Mouse (Mus musculus) ES-E14 (cell line): ENCODE measurements around the gene Swap70. TPM values are rescaled to one million over a fixed set of nuclear protein-coding genes. Genes with fewer than 3 reads are reported as not detected.

Experiments
- DNase-seq: peaks from one replicate; pipeline ENCODE4 v3.0.0-alpha.2; 2013; ENCODE audit warnings: low read depth, low spot score
- H3K27ac ChIP-seq: 2 replicates; pipeline ENCODE4 v1.5.1; 2012; ENCODE audit warnings: low read depth, mild to moderate bottlenecking, low read length, moderate library complexity, mixed read lengths; ENCODE audit not compliant: poor library complexity, insufficient read depth, severe bottlenecking
- H3K36me3 ChIP-seq: 2 replicates; pipeline ENCODE4 v1.6.1; 2012; ENCODE audit warnings: mild to moderate bottlenecking, low read length, moderate library complexity, mixed read lengths; ENCODE audit not compliant: control insufficient read depth, poor library complexity, insufficient read depth, severe bottlenecking
- H3K4me1 ChIP-seq, 2 experiments: fragments of 150-350 bp in 1 of 2; sonication (generic) in 1 of 2; 2 replicates each; pipeline ENCODE4 v1.6.1; 2012; ENCODE audit warnings: low read length in 2 of 2, mild to moderate bottlenecking in 1 of 2, mixed read lengths in 1 of 2; ENCODE audit not compliant: control insufficient read depth in 2 of 2, insufficient read depth in 2 of 2, poor library complexity in 1 of 2
- H3K4me3 ChIP-seq, 2 experiments: fragments of 150-350 bp in 1 of 2; sonication (generic) in 1 of 2; 2 replicates each; pipeline ENCODE4 v1.5.1; 2012; ENCODE audit warnings: low read length in 2 of 2, low read depth in 1 of 2, mild to moderate bottlenecking in 1 of 2, mixed read lengths in 1 of 2; ENCODE audit not compliant: insufficient read depth in 1 of 2, poor library complexity in 1 of 2, severe bottlenecking in 1 of 2
- H3K9ac ChIP-seq: 2 replicates; pipeline ENCODE4 v1.6.1; 2012; ENCODE audit warnings: low read depth, mild to moderate bottlenecking, low read length, mixed read lengths; ENCODE audit not compliant: poor library complexity, insufficient read depth, severe bottlenecking
- H3K9me3 ChIP-seq: fragments of 150-350 bp; sonication (generic); 2 replicates; pipeline ENCODE4 v1.6.1; 2012; ENCODE audit warnings: low read depth, mild to moderate bottlenecking, low read length; ENCODE audit not compliant: control insufficient read depth, insufficient read depth
- CHD2 ChIP-seq: IDR thresholded peaks from 2 replicates; pipeline ENCODE4 v1.6.1; 2014; ENCODE audit warnings: mild to moderate bottlenecking, low read depth, low read length, inconsistent platforms
- HCFC1 ChIP-seq: IDR thresholded peaks from 2 replicates; pipeline ENCODE4 v1.6.1; 2012; ENCODE audit warnings: low read length, inconsistent platforms, borderline replicate concordance; ENCODE audit not compliant: insufficient read depth
- MAFK ChIP-seq: IDR thresholded peaks from 2 replicates; pipeline ENCODE4 v1.6.1; 2014; ENCODE audit warnings: mild to moderate bottlenecking, low read depth, low read length, inconsistent platforms; ENCODE audit not compliant: insufficient read depth
- ZC3H11A ChIP-seq: IDR thresholded peaks from 2 replicates; pipeline ENCODE4 v1.6.1; 2012; ENCODE audit warnings: low read depth, mild to moderate bottlenecking, inconsistent platforms, low read length, borderline replicate concordance
- ZNF384 ChIP-seq: IDR thresholded peaks from 2 replicates; pipeline ENCODE4 v1.6.1; 2012; ENCODE audit warnings: low read depth, low read length, inconsistent platforms
- in situ Hi-C, 2 experiments: fragments of 600-800 bp; cut with MboI; formaldehyde crosslinking; loops; one replicate each; pipeline ENCODE4 v1.15.1; 2025; ENCODE audit warnings: low sequenced_read_pairs in 2 of 2, inconsistent platforms in 1 of 2; ENCODE audit not compliant: unreplicated experiment in 2 of 2
- total RNA-seq: library from RNA; depleted of rRNA; stranded (reverse); fragments of 300-350 nt; gene quantifications from 2 replicates; pipeline ENCODE4 v1.2.3, GENCODE M21; 2012

The Swap70 gene
- total RNA-seq, 1 experiment: 28.7 TPM

DNA sequence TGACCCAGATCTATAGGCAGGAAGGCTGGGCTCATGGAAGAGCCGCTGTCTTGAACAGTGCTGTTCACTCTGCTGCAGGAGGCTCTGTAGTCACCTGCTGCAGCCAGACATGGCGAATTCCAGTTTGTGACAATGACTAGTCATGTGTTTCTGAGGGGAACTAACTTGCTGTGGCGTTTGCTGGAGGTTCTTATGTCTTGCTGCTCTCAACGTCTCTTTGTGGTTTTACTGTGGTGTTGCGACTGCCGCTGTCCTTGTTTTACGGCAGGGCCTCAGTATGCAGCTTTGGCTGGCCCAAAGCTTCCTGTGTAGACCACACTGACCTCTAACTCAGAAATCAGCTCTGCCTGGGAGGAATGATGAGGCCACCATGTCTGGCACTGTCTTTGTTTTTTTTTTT is 48.9 kb downstream of the Swap70 start:
- in situ Hi-C loops: no loop called here
- H3K27ac ChIP-seq: no peak overlapping the region
- H3K4me3 ChIP-seq: no peak overlapping the region
- peaks cover 0 to 6% of the 10 kb centered on the region in 2 experiments; a peak in 1 of 4 replicates for H3K4me1 ChIP-seq
- peaks cover 27% of the 10 kb centered on the region; the same call in 1 of the 2 replicates for H3K36me3 ChIP-seq
- no peak overlapping the region for H3K9ac ChIP-seq
- H3K9me3 ChIP-seq: no peaks in the 10 kb centered on the region
- TF ChIP-seq ZNF384: no peak
- no peak for TF ChIP-seq ZC3H11A
- no peak for DNase-seq

DNA sequence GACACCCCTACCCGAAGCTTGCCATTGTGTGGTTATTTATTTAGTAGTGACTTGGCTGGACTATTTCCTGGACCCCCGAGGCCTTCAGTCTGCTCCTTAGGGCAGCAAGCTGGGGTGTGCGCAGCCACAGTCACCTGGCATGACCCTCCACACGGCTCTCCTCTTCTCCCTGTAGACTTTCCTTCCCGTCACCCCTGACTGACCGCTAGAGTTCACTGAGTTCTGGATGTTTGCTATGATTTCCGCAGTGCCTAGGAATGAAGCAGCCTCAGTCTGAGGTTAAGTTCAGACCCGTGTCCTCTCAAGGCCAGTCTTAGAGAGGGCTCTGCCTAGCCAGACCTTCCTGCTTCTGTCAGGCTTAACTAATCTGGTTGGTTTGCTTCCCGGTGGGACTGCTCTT is 50.3 kb downstream of the Swap70 start:
- Histone ChIP-seq H3K27ac (no peak overlapping the region), H3K4me3 (no peak overlapping the region), H3K36me3 (peaks cover 36% of the 10 kb centered on the region; the same call in 1 of the 2 replicates), H3K9ac (no peak overlapping the region), H3K9me3 (no peaks in the 10 kb centered on the region), H3K4me1 (peaks cover 0 to 6% of the 10 kb centered on the region in 2 experiments; a peak in 1 of 4 replicates)
- in situ Hi-C loops: no loop called here
- TF ChIP-seq ZNF384 (no peak), HCFC1 (no peak), CHD2 (no peak), MAFK (no peak), ZC3H11A (no peak)
- DNase-seq: no peak

DNA sequence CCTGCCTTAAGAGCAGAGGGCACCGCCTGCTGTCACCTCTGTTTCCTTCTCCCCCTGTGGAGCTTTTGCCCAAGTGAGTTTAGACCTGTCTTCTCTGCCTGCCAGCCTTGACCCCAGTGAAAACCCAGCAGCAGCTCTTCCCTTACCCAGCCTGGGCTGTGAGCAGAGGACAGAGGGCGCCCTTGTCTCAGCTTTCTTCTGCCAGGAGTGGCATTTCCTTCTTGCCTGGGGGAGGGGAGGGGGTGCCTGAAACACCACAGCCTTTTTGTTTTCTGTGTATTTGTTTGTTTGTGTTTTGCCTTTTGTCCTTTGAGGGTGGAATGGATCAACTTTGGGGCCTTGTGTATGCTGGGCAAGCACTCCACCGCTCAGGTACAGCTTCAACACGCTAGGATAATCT is 50.9 kb downstream of the Swap70 start:
- DNase-seq: no peak
- peaks cover 36% of the 10 kb centered on the region; the same call in 1 of the 2 replicates for H3K36me3 ChIP-seq
- no peak overlapping the region for H3K27ac ChIP-seq
- H3K4me1 ChIP-seq: peaks cover 0 to 4% of the 10 kb centered on the region in 2 experiments; a peak in 1 of 4 replicates
- no peak overlapping the region for H3K9ac ChIP-seq
- no peak overlapping the region for H3K4me3 ChIP-seq
- in situ Hi-C loops: no loop called here
- H3K9me3 ChIP-seq: no peaks in the 10 kb centered on the region
- TF ChIP-seq HCFC1: no peak
- TF ChIP-seq ZC3H11A: no peak
- no peak for TF ChIP-seq CHD2
- TF ChIP-seq MAFK: no peak
- no peak for TF ChIP-seq ZNF384

DNA sequence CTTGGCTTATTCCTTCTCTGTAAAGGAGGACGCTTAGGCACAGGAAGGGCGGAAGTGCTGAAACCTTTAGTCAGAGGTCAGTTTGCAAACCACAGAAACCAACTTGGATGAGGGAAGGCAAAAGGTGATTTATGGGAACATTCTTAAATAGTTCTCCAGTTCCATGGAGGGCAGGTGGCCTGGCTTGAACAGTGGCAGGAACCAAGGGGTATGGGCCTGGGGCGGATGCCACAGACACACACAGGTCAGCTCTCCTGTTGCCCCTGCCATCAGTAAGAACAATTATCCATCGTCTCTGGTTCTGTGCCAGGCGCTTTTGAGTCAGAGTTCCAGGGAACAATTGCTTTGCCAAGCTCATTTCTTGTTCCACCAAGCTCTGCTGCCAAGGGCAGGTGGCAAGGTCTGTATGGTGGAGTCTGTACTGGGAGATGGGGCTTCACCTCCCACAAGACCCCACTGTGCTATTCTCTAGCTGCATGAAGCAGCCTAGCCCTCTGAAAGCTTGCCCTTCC is 56.3 kb downstream of the Swap70 start:
- no peak for DNase-seq
- no peaks in the 10 kb centered on the region for H3K9me3 ChIP-seq
- no peak overlapping the region for H3K9ac ChIP-seq
- peaks cover 59% of the 10 kb centered on the region for H3K36me3 ChIP-seq
- H3K27ac ChIP-seq: no peak overlapping the region
- H3K4me1 ChIP-seq: no peaks in the 10 kb centered on the region
- in situ Hi-C loops: no loop called here
- no peak overlapping the region for H3K4me3 ChIP-seq
- TF ChIP-seq HCFC1 (no peak), ZNF384 (no peak), ZC3H11A (no peak), MAFK (no peak), CHD2 (no peak)

DNA sequence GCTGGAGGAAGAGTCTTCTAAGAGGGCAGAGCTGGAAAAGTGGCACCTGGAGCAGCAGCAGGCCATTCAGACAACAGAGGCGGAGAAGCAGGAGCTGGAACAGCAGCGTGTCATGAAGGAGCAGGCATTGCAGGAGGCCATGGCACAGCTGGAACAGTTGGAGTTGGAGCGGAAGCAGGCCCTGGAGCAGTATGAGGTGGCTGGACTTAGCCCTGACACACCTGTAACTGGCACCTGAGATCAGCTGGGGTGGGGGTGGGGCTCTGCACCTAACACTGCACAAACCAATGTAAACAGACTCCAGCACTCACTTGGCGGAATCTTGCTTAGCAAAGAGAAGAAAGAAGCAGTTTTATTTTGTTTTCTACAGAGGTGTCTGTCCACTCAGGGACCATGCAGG is 57.7 kb downstream of the Swap70 start:
- no peaks in the 10 kb centered on the region for H3K9me3 ChIP-seq
- no peak overlapping the region for H3K4me3 ChIP-seq
- H3K9ac ChIP-seq: no peak overlapping the region
- in situ Hi-C loops: no loop called here
- DNase-seq: no peak
- H3K27ac ChIP-seq: no peak overlapping the region
- peaks cover 52% of the 10 kb centered on the region for H3K36me3 ChIP-seq
- TF ChIP-seq ZC3H11A: no peak
- TF ChIP-seq MAFK: no peak
- TF ChIP-seq ZNF384: no peak
- no peak for TF ChIP-seq HCFC1
- TF ChIP-seq CHD2: no peak
- no peaks in the 10 kb centered on the region for H3K4me1 ChIP-seq
